Comparison of ENCODE assay signal across 28 mouse cellular contexts in genomic region chr3:79061426-79061825, GRCm38 (mm10).
DNase-seq lines count a peak whose midpoint lies in the region; ATAC-seq lines count a peak whose summit lies in the region.
"Had no signal": no experiment of that assay in that cellular context is flagged by ENCODE, and none has a peak within 500 bp of the region (broad histone marks: within the 10 kb centered on the region; RNA-seq: fewer than 3 reads in every experiment).

No protein-coding gene starts in this region.

- H3K36me3 ChIP-seq in liver, embryonic 11.5 days (ENCODE audit: control insufficient read depth, insufficient read depth, low read length): 0 out of 2 replicates have a peak, but pooled peaks cover 1% of the 10 kb centered on the region
- peaks cover 3% of the 10 kb centered on the region; the same call in 1 of the 2 replicates for H3K36me3 ChIP-seq in liver, embryonic 13.5 days

- no peak overlapping the region for H3K27ac ChIP-seq in liver, embryonic 11.5 days (ENCODE audit: low read depth, low read length)
- no peak overlapping the region for H3K27ac ChIP-seq in liver, embryonic 13.5 days
- H3K27ac ChIP-seq: embryonic facial prominence, embryonic 12.5 days; forebrain, embryonic 15.5 days; hindbrain, embryonic 13.5 days; kidney, postnatal 0 days; limb, embryonic 13.5 days; midbrain, embryonic 13.5 days had no signal

- no peak overlapping the region for H3K4me3 ChIP-seq in liver, embryonic 11.5 days (ENCODE audit: low read depth, low read length)
- no peak overlapping the region for H3K4me3 ChIP-seq in liver, embryonic 13.5 days (replicated peaks)
- H3K4me3 ChIP-seq: embryonic facial prominence, embryonic 12.5 days; forebrain, embryonic 15.5 days; hindbrain, embryonic 13.5 days; limb, embryonic 13.5 days; midbrain, embryonic 13.5 days had no signal

- H3K27me3 ChIP-seq in liver, embryonic 11.5 days (replicated peaks; ENCODE audit: control insufficient read depth, insufficient read depth, low read length): no peaks in the 10 kb centered on the region
- H3K27me3 ChIP-seq in liver, embryonic 13.5 days: no peaks in the 10 kb centered on the region
- H3K27me3 ChIP-seq: embryonic facial prominence, embryonic 12.5 days; forebrain, embryonic 15.5 days; hindbrain, embryonic 13.5 days; limb, embryonic 13.5 days; midbrain, embryonic 13.5 days had no signal

- no peaks in the 10 kb centered on the region for H3K4me1 ChIP-seq in liver, embryonic 11.5 days (replicated peaks; ENCODE audit: control insufficient read depth, insufficient read depth, low read length)
- 0 out of 2 replicates have a peak, but pooled peaks cover 5% of the 10 kb centered on the region for H3K4me1 ChIP-seq in liver, embryonic 13.5 days (replicated peaks)
- H3K4me1 ChIP-seq: embryonic facial prominence, embryonic 12.5 days; forebrain, embryonic 15.5 days; hindbrain, embryonic 13.5 days; limb, embryonic 13.5 days; midbrain, embryonic 13.5 days had no signal

- no peaks in the 10 kb centered on the region for H3K9me3 ChIP-seq in liver, embryonic 11.5 days (ENCODE audit: control insufficient read depth, low read length)
- H3K9me3 ChIP-seq in liver, embryonic 13.5 days (replicated peaks): no peaks in the 10 kb centered on the region
- H3K9me3 ChIP-seq: embryonic facial prominence, embryonic 12.5 days; forebrain, embryonic 15.5 days; hindbrain, embryonic 13.5 days; limb, embryonic 13.5 days; midbrain, embryonic 13.5 days had no signal

- 0 out of 2 replicates have a peak, but pooled peaks have one; percentile 31 for ATAC-seq in frontal cortex, adult (ENCODE audit: low TSS enrichment)
- ATAC-seq in liver, embryonic 11.5 days (replicated peaks; ENCODE audit: low FRiP score): peak; percentile 75
- ATAC-seq in liver, embryonic 13.5 days (ENCODE audit: low read depth): peak; percentile 65
- ATAC-seq in megakaryocyte progenitor cell, adult 5-6 weeks (replicated peaks; ENCODE audit: poor library complexity): peak; percentile 97
- ATAC-seq: activated CD4-positive, CD25-positive, alpha-beta regulatory T cell, adult 4 months; forebrain, embryonic 15.5 days; intestine, embryonic 16.5 days; midbrain, embryonic 13.5 days had no signal

- no peak overlapping the region for H3K4me2 ChIP-seq in liver, embryonic 11.5 days
- H3K4me2 ChIP-seq in liver, embryonic 13.5 days: no peak overlapping the region
- H3K4me2 ChIP-seq: embryonic facial prominence, embryonic 12.5 days; forebrain, embryonic 15.5 days; heart, embryonic 11.5 days; hindbrain, embryonic 13.5 days; limb, embryonic 13.5 days; midbrain, embryonic 13.5 days had no signal

- no peak overlapping the region for H3K9ac ChIP-seq in liver, embryonic 11.5 days (ENCODE audit: low read depth, low read length)
- no peak overlapping the region for H3K9ac ChIP-seq in liver, embryonic 13.5 days
- H3K9ac ChIP-seq: embryonic facial prominence, embryonic 12.5 days; forebrain, embryonic 15.5 days; hindbrain, embryonic 13.5 days; limb, embryonic 13.5 days; midbrain, embryonic 13.5 days had no signal

- DNase-seq in frontal cortex, postnatal 14 days (ENCODE audit: low spot score in 2 of 2): no peak
- DNase-seq in liver, embryonic 11.5 days (ENCODE audit: low spot score): no peak
- DNase-seq in liver: no peak
- no peak for DNase-seq in liver, embryonic 13.5 days
- no peak for DNase-seq in urinary bladder, postnatal 25 days (ENCODE audit: low spot score)
- DNase-seq in spleen, postnatal 10 days (ENCODE audit: low spot score in 2 of 2): no peak
- DNase-seq: adrenal gland, adult 2 months; adrenal gland, postnatal 36 days; cerebellum, adult 18-20 months; cerebellum, postnatal 25 days; gastrocnemius, postnatal 10 days; heart, postnatal 4 days; kidney, adult 8-10 months; lung, adult 2 months; lung, postnatal 10 days; right cerebral cortex, postnatal 25 days; thymus, postnatal 25 days had no signal

- 47% methylated on average over 6 of the region's 6 CpGs for WGBS in liver, embryonic 11.5 days
- WGBS in liver, embryonic 13.5 days (ENCODE audit: insufficient replicate concordance): 22% methylated on average over 6 of the region's 6 CpGs

Comparison
In these comparisons a context has a peak if more than half of its experiments do, and no peak if none do; other contexts are left out.
1. ATAC-seq: peak in every context shown above with its lines; median percentile 97 in megakaryocyte progenitor cell, adult 5-6 weeks; 75 in liver, embryonic 11.5 days; 65 in liver, embryonic 13.5 days; 31 in frontal cortex, adult.